Mouse (Mus musculus): ENCODE results near the gene Tmem50b.

DNA sequence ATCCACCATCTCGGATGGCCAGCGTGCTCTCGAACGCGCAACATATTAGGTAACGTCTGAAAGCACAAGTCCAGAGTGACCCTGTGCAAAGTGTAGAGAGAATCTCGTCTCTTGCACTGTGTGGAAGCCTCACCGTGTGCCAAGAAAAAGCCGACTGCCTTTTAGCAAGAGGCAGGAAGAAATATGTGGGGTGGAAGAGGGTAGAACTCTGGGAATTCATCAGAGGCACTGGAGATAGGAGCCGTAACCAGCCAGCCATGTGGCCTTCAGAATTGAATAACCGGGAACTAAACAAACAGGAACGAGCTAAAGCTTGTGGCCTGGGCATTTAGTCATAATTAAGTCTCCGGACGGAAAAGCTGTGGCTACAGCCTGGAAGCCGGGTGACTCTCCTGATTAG lies 40.9 kb downstream of the Tmem50b start:
- TF ChIP-seq ZNF384 (IDR thresholded peaks at IDR 0.05; ENCODE audit: low read depth, low read length) (no peak), HCFC1 (IDR thresholded peaks at IDR 0.05; ENCODE audit: borderline replicate concordance, insufficient read depth, low read length) (no peak), ZC3H11A (IDR thresholded peaks at IDR 0.05; ENCODE audit: borderline replicate concordance, low read depth, low read length) (no peak), MAFK (IDR thresholded peaks at IDR 0.05; ENCODE audit: insufficient read depth, low read depth, low read length) (no peak), CHD2 (IDR thresholded peaks at IDR 0.05; ENCODE audit: low read depth, low read length) (no peak)
